Mouse (Mus musculus) v-Abl transformed pro-B cells (cell line): ENCODE data around the gene Lsm2.
"Not testable (repeated sequence)": the region's sequence is repeated elsewhere in the genome, so short reads cannot be mapped to it uniquely, and the experiment has no call there.

ENCODE experiments used
- in situ Hi-C, 2 experiments: fragments of 400-800 bp; cut with MboI; formaldehyde crosslinking; loops; one replicate each; pipeline ENCODE4 v1.15.1; 2025; ENCODE audit not compliant: unreplicated experiment in 2 of 2

Gene Lsm2

GRCm38 (mm10) chr17:34953904-34954303 is 27.8 kb upstream of the Lsm2 start:
- in situ Hi-C loops, result loop anchor here in 1 of 2 experiments (5.0 kb wide), 1 partner anchor 33 kb away; no protein-coding TSS in a partner anchor

- in situ Hi-C loops, result loop anchor here in 1 of 2 experiments (5.0 kb wide), 1 partner anchor 32 kb away; no protein-coding TSS in a partner anchor
These were observed 26.8 kb upstream of the Lsm2 start for GRCm38 (mm10) chr17:34954831-34955230.

GRCm38 (mm10) chr17:34955884-34956283 is 25.8 kb upstream of the Lsm2 start:
- in situ Hi-C loops, result no loop called here

- in situ Hi-C loops, result no loop called here
These were observed 25.3 kb upstream of the Lsm2 start for GRCm38 (mm10) chr17:34956340-34956739.

- in situ Hi-C loops, result not testable (repeated sequence)
These were observed 24.4 kb upstream of the Lsm2 start for GRCm38 (mm10) chr17:34957291-34957690.

- in situ Hi-C loops, result not testable (repeated sequence)
These were observed 23.7 kb upstream of the Lsm2 start for GRCm38 (mm10) chr17:34957966-34958365.

- in situ Hi-C loops, result not testable (repeated sequence)
These were observed 22.9 kb upstream of the Lsm2 start for GRCm38 (mm10) chr17:34958734-34959129.

GRCm38 (mm10) chr17:34959130-34959778 is 22.4 kb upstream of the Lsm2 start, which contains the start of gene Hspa1b:
Gene Hspa1b, minus strand, starts transcription at chr17:34959238.
- in situ Hi-C loops, result not testable (repeated sequence)

- in situ Hi-C loops, result no loop called here
These were observed 21.7 kb upstream of the Lsm2 start for GRCm38 (mm10) chr17:34959881-34960515.

GRCm38 (mm10) chr17:34960702-34961493 is 20.8 kb upstream of the Lsm2 start:
- in situ Hi-C loops, result no loop called here

GRCm38 (mm10) chr17:34962125-34962524 is 19.5 kb upstream of the Lsm2 start:
- in situ Hi-C loops, result no loop called here

- in situ Hi-C loops, result no loop called here
These were observed 18.8 kb upstream of the Lsm2 start for GRCm38 (mm10) chr17:34962841-34963240.

GRCm38 (mm10) chr17:34964640-34965049 is 17.0 kb upstream of the Lsm2 start:
- in situ Hi-C loops, result no loop called here

GRCm38 (mm10) chr17:34965627-34966026 is 16.0 kb upstream of the Lsm2 start:
- in situ Hi-C loops, result no loop called here

- in situ Hi-C loops, result not testable (repeated sequence)
These were observed 11.8 kb upstream of the Lsm2 start, which contains the start of gene Gm20481 for GRCm38 (mm10) chr17:34969822-34970221. Gene Gm20481, plus strand, starts transcription at chr17:34969912.

- in situ Hi-C loops, result not testable (repeated sequence)
These were observed 10.8 kb upstream of the Lsm2 start for GRCm38 (mm10) chr17:34970850-34971249.

GRCm38 (mm10) chr17:34971694-34972068 is 10.0 kb upstream of the Lsm2 start:
- in situ Hi-C loops, result not testable (repeated sequence)

GRCm38 (mm10) chr17:34972069-34972749 is 9.5 kb upstream of the Lsm2 start, which contains the start of the genes Hspa1a and Hspa1l:
Gene Hspa1a, minus strand, starts transcription at chr17:34972156.
Gene Hspa1l, plus strand, starts transcription at chr17:34972703.
- in situ Hi-C loops, result not testable (repeated sequence)

GRCm38 (mm10) chr17:34975581-34976492 is 5.8 kb upstream of the Lsm2 start:
- in situ Hi-C loops, result no loop called here
